Mouse (Mus musculus) left cerebral cortex, adult 18-20 months (tissue): Measurements from ENCODE around the gene Trpc7. TPM values are rescaled to one million over a fixed set of nuclear protein-coding genes. Genes with fewer than 3 reads are reported as not detected.
A peak's percentile ranks its signal among the peaks of the same experiment; 100 is the strongest.

Experiments
- DNase-seq, 2 experiments: peaks; one replicate each; pipeline ENCODE4 v3.0.0; 2021 to 2022; ENCODE audit warnings: low spot score in 2 of 2, mixed read lengths in 1 of 2
- total RNA-seq, 2 experiments: library from RNA; stranded (reverse); gene quantifications; 2 replicates each; pipeline ENCODE4 v1.2.3; 2021

Gene Trpc7
- total RNA-seq, 2 experiments from 2014 or later: 1.9 to 2.3 TPM

DNA sequence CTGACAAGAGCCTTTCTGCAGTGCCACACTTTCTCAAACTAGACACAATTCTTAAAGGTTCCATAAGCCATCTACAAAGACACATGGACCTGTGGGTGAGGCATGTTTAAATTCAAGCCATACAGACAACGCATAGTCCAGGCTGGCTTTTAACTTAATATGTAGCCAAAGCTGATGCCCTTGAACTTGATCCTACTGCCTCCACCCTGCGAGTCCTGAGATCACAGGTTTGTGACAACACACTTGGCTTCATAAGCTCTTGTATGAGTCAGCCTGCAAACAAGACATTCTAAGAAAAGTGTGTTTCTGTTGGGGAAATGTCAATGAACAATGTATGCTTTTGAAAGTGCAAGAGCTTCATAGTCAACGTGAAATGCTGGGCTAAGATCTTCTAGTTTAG is 102.9 kb downstream of the Trpc7 start:
- no peak for DNase-seq

DNA sequence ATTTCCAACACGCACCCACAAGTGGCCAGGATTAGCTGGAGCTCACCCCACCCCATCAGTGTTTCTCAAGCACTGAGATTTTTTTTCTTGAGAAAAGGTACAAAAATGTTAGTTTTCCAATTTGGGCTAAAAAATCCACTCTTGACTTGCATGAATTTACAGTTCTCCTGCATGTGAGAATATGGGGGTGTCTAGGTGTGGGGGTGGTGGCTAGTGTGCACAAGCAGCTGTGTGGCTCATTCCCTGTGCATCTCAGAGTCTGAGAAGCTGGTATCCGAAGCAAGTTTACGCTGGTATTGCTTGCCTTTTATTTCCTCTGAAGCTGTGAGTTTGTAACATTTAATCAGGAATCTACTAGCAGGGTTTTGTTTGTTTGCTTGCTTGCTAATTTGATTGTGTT is 105.1 kb downstream of the Trpc7 start:
- peak; percentile 42 to 64 for DNase-seq

DNA sequence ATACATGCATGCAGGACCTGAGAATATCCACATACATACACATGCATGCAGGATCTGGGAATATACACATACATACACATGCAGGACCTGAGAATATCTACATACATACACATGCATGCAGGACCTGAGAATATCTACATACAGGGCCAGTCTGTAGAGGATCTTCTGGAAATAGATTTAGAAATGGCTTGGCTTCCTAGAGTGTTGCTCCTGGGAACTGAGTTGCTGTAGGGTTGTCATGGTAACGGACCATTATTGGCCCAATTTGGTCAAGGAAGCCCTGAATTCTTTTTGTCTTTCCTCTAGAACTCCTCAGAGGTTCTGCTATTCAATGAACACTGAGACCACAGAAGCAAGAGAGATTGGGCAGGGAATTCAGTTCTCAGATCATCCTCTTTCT is 113.2 kb downstream of the Trpc7 start:
- no peak for DNase-seq

DNA sequence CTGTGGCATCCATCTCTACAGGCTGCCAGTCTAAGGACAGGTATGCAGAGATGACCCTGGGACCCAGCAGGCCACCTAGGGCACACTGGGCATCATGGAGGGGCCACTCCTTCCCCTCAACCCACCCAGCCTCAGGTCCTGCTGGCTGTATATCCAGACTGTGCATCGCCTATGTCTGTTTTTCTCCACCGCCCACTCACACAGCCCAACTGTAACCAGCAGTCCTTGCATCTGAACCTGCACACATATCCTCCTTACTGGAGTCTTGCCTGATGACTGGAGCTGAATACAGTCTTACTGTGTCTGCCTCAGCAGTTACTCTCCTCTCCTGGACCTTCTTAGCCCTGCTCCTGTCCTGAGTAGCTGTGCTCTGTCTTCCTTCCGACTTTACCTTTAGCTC is 114.1 kb downstream of the Trpc7 start:
- peak; percentile 34 to 50 for DNase-seq

DNA sequence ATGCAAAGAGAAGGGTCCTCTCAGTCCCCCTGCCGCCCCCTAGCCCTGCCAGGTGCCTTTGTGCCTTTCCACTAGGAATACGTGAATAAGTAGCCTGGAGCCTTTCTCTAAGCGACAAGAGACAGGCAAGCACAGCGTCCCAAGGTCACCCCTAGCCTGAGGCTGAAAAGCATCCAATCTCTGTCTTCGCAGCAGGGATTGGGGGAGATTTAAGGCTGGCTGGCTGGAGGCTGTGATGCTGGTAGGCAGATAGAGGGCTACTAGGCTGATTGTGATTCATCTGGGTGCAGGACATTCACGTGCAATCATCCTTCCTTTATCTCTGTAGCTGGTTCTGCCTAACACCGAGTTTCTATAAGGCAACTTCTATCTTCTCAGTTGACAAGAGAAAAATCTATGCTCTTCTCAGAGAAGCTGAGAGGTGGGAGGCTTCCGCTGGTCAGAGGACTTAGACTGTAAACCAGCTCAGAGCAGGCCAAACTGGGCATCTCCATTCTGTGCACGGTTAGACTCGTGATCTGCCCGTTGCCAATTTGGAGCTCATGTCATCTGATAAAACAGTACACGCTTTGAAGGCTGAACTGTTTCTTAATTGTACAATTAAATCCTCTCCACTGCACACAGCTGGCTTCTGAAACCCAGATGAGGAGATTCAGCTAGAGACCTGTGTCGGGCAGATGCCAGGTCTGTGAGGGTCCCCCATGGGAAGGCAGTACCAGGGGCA is 114.9 kb downstream of the Trpc7 start:
- DNase-seq: peak in 1 of 2 experiments; percentile 34

DNA sequence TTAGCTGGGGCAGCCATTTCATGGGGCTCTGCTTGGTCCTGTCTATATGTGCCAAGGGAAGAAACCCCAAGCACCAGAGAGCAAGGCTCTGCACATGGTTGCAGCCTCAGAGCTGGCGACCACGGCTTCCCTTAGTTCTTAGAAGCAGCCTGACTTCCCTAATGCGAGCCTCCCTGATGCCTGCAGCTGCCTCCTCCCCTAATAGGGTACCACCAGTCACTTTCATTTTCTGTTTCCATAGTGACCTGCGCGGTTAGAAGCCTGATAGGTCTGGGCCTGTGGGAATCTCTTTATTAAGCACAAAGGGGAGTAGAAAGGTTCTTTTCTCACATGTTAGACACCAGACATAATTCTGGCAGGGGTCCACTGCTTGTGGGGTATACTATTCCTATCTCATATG is 121.5 kb downstream of the Trpc7 start:
- DNase-seq: no peak

DNA sequence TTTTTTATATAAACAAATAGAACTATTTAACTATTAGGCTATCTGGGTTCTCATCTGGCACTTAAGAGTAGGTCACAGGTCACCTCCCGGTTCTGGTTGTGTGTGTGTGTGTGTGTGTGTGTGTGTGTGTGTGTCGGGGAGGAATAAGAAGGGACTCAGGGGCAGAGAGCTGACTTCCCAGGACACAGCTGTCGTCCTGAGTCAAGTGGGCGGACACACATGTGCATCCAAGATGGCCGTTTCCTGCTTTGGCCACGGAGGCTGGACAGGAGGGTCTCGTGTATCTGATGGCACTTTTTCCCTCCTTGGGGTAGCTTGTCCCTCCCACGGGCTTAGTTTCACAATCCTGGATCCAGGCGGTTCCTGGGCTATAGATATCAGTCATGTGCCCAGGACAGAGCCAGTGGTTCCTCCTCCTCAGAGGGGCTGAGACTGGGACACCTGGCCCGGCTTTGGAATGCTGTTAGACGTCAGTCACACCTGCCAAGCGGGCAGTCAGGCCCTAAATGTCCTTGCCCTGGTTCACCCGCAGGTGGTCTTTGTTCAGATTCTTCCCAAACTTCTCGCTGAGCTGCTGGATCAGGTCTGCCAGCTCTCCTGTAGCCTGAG is 122.4 kb downstream of the Trpc7 start:
- DNase-seq: no peak

DNA sequence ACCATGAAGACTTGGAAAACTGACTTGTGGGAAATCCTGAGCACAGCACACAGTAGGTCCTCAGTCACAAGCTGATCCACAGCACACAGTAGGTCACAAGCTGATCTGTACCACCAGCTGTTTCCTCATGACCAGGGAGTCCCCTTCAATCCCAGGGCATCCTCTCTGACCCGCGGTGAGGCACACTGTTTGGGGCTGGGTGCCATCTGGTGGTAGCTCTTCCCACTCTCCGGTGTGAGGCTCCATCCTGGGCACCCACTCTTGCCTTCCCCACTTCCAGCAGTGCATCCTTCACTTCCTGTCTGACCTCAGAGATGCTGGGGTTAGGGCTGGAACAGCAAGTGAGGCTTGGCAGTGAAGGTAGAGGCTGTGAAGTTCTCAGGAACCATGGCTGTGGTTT is 123.2 kb downstream of the Trpc7 start:
- no peak for DNase-seq

DNA sequence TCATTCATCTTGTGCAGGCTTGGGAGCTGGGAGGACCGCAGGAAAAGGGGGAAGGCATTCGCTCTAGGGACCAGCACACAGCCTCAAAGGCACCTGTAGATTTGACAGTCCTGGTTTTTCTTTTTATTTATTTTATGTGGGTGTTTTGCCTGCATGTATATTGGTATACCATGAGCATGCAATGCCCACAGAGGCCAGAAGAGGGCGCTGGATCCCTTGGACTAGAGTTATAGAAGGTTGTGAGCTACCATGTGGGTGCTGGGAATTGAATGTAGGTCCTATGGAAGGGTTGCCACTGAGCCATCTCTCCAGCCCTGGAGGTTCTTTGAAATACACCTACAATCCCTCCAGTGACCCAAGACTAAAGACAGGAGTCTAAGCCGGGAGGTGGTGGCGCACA is 125.0 kb downstream of the Trpc7 start:
- DNase-seq: no peak

DNA sequence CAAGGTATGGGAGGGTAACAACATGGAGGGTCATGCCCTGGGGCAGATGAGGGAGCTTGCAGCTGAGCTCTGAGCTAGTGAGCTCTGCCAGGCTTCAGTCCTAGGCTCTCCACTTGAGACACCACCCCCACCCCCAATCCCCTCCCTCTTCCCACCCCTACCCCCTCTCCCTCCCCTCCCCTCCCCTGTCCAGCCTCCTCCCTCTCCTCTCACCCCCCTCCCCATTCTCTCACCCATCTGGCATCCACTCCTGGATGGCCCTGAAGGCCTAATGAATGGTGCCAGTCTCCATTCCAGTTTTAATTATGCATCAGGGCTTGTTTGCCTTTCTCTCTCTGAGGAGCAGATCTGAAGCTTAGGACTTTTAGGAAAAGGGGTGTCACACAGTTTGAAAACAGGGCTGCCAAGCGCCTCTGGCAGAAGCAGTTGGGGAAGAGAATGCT is 125.6 kb downstream of the Trpc7 start:
- no peak for DNase-seq

DNA sequence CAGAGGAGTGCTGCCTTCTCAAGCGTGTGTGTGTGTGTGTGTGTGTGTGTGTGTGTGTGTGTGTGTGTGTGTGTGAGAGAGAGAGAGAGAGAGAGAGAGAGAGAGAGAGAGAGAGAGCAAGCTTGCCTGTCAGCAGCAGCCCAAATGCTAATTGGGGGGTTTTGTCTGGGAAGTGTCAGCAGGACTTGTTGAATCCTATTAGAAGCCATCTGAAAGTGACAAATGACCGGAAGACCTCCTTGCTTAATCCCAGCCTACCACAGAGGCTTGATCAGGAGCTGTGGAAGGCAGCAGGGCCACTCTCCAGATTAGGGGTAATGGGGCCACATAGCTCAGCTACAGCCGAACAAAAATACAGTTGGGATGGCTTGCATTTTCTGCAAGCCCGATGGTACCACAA is 126.4 kb downstream of the Trpc7 start:
- DNase-seq: no peak

DNA sequence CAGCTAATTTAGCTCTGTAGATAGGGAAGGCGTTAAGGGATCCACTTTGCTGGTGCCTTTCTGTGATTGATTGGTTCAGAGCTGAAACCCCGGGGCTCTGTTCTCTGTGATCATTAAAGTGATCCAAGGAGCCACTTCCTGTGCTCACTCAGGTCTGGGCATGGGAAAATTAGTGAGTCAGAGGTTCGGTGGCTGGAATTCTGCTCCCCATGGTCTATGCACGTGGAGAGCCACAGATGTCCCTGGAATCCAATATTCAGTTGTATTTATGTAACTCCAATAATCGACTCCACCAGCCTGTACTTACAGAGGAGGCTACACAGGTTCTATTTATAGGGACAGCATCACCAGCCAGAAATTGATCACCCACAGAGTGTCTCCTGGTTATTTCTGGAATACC is 129.6 kb downstream of the Trpc7 start:
- DNase-seq: no peak

DNA sequence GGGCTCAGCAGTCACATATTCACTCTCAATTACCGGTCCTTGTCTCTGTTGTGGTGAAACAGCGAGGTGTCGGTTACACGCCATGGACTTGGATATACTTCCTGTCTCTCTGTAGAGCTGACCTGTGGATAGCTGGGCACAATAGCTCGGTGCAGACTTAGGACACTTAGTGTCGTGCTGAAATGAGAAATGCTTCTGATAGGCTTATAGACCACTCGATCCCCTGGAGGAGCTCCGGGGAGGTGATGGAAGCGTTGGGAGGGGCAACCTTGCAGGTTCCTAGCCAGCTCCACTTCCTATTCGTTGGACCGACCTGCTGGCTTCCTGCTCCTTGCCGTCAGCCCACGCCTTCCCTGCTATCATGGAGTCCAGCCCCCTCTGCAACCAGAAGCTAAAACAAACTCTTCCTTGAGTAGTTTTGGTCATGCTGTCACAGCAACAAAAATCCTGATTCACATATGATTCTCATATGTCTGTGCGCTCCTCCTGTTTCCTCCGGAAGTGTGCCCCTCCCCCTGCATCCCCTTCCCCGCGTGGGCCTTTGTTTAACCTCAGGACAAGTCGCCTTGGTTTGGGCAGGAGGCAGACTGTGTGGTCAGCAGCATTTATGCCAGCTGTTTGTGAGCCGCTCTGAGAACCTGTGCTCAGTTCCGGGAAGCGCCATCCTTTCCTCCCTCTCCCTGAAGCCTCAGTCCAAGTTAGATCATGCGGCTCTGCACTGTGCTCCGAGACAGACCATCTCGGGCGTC is 130.3 kb downstream of the Trpc7 start:
- DNase-seq: no peak

DNA sequence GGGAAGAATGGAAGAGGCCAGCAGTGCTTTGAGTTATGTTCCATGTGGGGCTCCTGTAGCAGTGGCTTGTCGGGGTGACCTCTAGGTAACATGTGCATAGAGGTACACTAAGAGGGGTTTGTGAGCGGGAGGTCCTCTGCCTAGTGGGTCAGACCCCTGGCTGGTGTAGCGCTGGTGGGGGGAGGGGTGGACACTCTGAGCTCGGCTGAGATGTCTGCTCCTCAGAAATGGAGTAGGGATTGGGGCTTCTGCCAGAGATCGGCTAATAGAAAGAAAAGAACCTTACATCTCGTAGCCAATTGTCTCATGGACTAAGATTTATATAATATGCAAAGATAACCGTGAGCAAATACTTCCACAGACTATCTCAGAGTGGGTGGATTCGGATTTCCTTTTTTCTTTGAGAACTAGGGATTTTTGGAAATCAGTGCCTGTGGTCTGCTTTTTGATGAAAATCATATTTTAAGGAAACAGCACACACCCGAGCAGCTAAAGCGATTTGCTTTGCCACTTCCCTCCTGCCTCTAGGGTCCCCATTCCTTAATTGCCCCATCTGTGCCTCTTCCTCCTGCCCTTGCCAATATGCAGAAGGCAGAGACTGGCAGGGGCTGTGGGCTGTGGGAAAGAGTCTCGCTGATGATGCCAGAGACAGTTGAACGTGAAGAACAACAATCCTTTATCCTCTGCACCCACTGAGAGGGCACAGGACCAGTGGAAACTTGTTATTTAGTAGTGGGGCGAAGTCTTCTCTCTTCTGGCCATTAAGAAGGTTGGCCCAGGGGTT is 133.2 kb downstream of the Trpc7 start:
- DNase-seq: no peak

DNA sequence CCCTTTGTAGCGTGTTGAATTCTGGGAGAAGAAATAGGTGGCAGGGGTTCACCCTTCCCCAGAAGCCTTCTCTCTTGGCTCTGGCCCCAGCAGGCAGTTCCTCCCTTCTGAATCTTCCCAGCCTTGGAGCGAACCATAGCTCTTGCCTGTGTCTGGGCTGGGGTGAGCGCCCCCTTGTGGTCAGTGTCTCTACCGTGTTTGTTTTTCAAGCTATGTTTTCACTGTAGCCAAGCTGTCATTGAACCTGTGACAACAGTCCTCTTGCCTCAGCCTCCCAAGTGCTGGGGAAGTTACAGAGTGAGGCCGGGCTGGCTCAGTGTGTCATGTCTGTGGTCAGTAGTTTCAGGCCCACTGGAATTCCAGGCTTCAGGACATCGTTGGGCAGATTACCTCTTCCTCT is 137.3 kb downstream of the Trpc7 start:
- DNase-seq: peak; percentile 74 to 84

DNA sequence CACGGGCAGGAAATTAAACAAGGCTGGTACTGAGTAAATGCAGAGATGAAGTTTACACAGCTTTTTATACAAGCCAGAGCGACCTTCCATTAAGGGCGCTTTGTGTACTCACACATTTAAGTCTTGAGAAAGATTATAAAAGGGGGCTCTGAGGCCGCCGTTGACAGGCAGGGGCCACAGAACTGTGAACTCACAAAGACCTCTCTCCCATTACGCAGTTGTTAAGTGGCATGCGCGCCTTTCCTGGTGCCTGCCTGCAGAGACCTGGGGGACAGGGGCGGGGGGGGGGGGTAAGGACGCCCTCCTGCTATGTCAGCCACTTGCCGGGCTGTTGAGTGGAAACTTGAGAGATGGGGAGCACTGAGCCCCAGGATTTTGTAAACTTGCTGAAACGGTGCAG is 138.6 kb downstream of the Trpc7 start:
- no peak for DNase-seq

DNA sequence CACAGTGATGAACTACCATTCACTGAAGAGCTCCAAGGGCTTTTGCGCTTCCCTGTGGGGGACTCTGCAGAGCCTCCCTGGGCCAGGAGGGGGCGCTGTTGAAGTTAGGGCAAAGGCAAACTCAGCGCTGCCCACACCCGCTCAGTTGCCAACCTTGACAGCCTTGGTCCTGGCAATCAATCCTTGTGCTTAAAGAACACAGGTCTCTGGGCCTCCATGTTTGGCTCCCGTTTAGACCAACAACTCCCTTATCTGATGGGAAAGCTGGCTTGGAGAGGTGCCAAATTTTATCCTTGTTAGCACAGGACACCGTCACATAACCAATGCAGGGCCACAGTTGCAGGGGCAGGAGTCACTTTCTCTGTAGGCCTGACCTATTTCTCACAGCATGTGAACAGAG is 139.9 kb downstream of the Trpc7 start:
- no peak for DNase-seq

DNA sequence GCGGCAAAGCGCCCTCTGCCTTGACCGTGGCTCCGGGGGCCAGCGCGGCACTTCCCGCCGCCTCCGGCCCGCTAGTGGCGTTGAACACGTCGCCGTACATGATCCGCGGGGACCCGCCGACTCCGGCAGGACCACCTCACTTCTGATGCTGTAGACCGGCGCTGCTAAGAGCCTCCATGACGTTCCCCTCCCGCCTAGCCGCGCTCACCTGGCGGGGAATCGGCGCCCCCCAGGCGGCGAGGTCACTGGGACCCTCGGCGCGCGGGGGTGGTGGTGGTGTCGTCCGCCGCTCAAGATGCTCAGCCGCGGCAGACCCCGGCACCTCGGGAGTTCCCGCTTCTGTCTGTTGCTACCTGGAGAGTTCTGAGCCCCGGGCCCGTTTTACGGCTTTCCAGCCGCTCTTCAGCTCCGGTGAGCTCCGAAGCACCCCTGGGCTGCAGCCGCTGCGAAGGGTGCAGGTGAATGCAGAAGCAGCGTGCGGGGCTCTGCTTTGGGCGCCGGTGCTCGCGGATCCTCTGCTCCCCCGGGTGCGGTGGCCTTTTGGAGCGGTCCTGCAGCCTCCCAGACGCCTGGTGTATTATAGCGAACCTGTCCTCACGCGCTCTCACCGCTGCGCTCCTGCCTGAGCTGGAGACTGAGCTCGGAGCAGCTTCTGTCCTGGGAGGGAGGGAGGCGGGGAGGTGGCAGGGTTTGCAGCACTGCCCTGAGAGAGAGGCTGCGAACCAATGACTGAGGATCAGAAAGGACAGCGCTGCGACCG is 142.4 kb downstream of the Trpc7 start, which contains the start of gene Gm45623:
Gene Gm45623 (minus strand): TSS at position 636 of the 760 bp plus-strand sequence.
- DNase-seq: no peak

DNA sequence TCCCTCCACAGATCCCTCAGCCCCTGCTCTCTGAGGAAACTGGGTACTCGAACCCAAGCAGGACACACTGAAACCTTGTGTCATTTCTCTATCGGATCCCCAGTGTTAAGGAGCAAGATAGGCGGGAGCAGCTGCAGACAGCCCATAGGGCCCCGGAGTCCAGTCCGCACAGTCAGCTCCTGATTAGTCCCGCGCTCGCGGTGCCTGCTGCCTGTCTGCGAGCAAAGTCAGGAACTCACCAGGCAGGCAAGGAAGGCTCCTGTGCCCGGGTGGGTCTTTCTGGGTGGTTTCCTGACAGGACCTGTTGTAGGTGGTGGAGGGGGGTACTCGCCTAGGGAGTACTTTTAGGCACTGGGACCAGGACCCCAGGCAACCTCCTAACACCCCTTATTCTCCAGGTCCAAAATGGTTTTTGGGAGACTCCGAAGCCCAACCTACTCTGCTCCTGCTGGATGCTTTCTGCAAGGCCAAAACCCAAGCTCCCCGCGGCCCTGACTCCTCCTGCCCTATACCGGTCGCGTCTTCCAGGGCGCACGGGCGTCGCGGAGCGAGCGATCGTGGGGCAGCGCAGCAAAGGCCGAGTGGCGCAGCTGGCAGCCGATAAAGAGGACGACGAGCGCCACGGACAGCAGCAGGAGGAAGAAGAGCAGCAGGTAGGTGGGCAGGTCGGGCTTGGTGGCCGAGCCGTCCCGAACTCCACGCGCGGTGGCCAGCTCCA is 143.2 kb downstream of the Trpc7 start:
- DNase-seq: no peak

DNA sequence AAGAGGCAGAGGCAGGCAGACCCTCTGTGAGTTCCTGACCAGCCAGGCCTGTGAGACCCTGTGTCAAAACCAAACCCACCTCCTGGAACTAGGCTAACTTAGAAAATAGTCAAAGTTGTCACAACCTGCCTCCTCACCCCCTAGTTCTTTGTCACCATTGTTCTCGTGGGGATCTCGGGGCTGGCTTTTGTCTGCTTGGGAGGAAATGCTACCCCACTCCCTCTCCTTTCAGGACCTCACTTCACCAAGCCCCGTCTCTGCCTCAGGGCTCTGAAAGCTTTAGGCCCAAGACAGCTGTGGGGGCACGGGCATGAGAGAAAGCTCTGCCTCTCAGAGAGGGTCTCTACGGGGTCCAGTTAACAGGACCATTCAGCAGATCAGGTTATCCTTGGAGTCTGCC is 144.0 kb downstream of the Trpc7 start:
- DNase-seq: no peak
